20 mouse cellular contexts compared by ENCODE assay signal in genomic region chr7:28831411-28832125, GRCm38 (mm10). TPM values are rescaled to one million over a fixed set of nuclear protein-coding genes. Genes with fewer than 3 reads are reported as not detected.
DNase-seq lines count a peak whose midpoint lies in the region; ATAC-seq and TF ChIP-seq lines count a peak whose summit lies in the region.
"Had no signal": no experiment of that assay in that cellular context is flagged by ENCODE, and none has a peak within 500 bp of the region (broad histone marks: within the 10 kb centered on the region; RNA-seq: fewer than 3 reads in every experiment).

No protein-coding gene starts in this region.

- TF ChIP-seq CTCF in kidney, adult 2 months (conservative IDR thresholded peaks at IDR 0.05; ENCODE audit: insufficient read depth, insufficient read length, low read depth, low read length), result no peak

- no peak overlapping the region for H3K4me3 ChIP-seq in kidney, adult 2 months (ENCODE audit: insufficient read depth, low read depth, low read length)
- no peak overlapping the region for H3K4me3 ChIP-seq in liver, embryonic 13.5 days (replicated peaks)
- H3K4me3 ChIP-seq in stomach, embryonic 16.5 days (replicated peaks; ENCODE audit: low read length), result no peak overlapping the region
- H3K4me3 ChIP-seq: heart, embryonic 15.5 days; hindbrain, embryonic 12.5 days; midbrain, embryonic 15.5 days had no signal

- H3K9me3 ChIP-seq in liver, embryonic 13.5 days (replicated peaks), result no peaks in the 10 kb centered on the region
- no peaks in the 10 kb centered on the region for H3K9me3 ChIP-seq in stomach, embryonic 16.5 days (replicated peaks; ENCODE audit: control insufficient read depth, low read length)
- H3K9me3 ChIP-seq: heart, embryonic 15.5 days; hindbrain, embryonic 12.5 days; midbrain, embryonic 15.5 days had no signal

- no peak overlapping the region for H3K4me2 ChIP-seq in liver, embryonic 13.5 days
- no peak overlapping the region for H3K4me2 ChIP-seq in stomach, embryonic 16.5 days (ENCODE audit: low read depth, low read length)
- H3K4me2 ChIP-seq: heart, embryonic 15.5 days; hindbrain, embryonic 12.5 days; midbrain, embryonic 15.5 days had no signal

- no peaks in the 10 kb centered on the region for H3K27me3 ChIP-seq in kidney, adult 2 months (replicated peaks; ENCODE audit: control insufficient read depth, insufficient read depth, low read length)
- no peaks in the 10 kb centered on the region for H3K27me3 ChIP-seq in liver, embryonic 13.5 days
- no peaks in the 10 kb centered on the region for H3K27me3 ChIP-seq in stomach, embryonic 16.5 days (ENCODE audit: control insufficient read depth, insufficient read depth, low read length)
- H3K27me3 ChIP-seq: heart, embryonic 15.5 days; hindbrain, embryonic 12.5 days; midbrain, embryonic 15.5 days had no signal

- H3K36me3 ChIP-seq in kidney, adult 2 months (ENCODE audit: control insufficient read depth, insufficient read depth, low read length), result peaks cover 8% of the 10 kb centered on the region
- peaks cover 29% of the 10 kb centered on the region for H3K36me3 ChIP-seq in liver, embryonic 13.5 days
- H3K36me3 ChIP-seq in stomach, embryonic 16.5 days (ENCODE audit: control insufficient read depth, insufficient read depth, low read length), result peaks cover 18% of the 10 kb centered on the region; the same call in 1 of the 2 replicates

- ATAC-seq in liver, embryonic 13.5 days (ENCODE audit: low read depth), result peak; percentile 21
- no peak for ATAC-seq in stomach, embryonic 16.5 days (ENCODE audit: insufficient read depth, low FRiP score)
- ATAC-seq: midbrain, embryonic 15.5 days had no signal

- no peak overlapping the region for H3K27ac ChIP-seq in kidney, adult 2 months (ENCODE audit: insufficient read depth, low read depth, low read length)
- H3K27ac ChIP-seq in liver, embryonic 13.5 days, result no peak overlapping the region
- peak overlapping the region; percentile 80 for H3K27ac ChIP-seq in stomach, embryonic 16.5 days (ENCODE audit: low read length)
- H3K27ac ChIP-seq: hindbrain, embryonic 12.5 days; midbrain, embryonic 15.5 days had no signal

- no peak overlapping the region for H3K9ac ChIP-seq in liver, embryonic 13.5 days
- H3K9ac ChIP-seq in stomach, embryonic 16.5 days (ENCODE audit: low read length), result no peak overlapping the region
- H3K9ac ChIP-seq: heart, embryonic 15.5 days; hindbrain, embryonic 12.5 days; midbrain, embryonic 15.5 days had no signal

- TF ChIP-seq POLR2A in kidney, adult 2 months (IDR thresholded peaks at IDR 0.05; ENCODE audit: low read depth, low read length), result no peak

- H3K4me1 ChIP-seq in kidney, adult 2 months (ENCODE audit: control insufficient read depth, insufficient read depth, low read length), result peaks cover 8% of the 10 kb centered on the region
- peaks cover 31% of the 10 kb centered on the region for H3K4me1 ChIP-seq in liver, embryonic 13.5 days (replicated peaks)
- peaks cover 8% of the 10 kb centered on the region for H3K4me1 ChIP-seq in stomach, embryonic 16.5 days (ENCODE audit: control insufficient read depth, insufficient read depth, low read length)
- H3K4me1 ChIP-seq: hindbrain, embryonic 12.5 days; midbrain, embryonic 15.5 days had no signal

- DNase-seq in kidney, adult 2 months, result peak; percentile 17
- DNase-seq in kidney, postnatal 4 days, result no peak
- peak; percentile 65 for DNase-seq in ZHBTc4 (ENCODE audit: low read depth, low spot score)
- no peak for DNase-seq in liver, embryonic 13.5 days
- no peak for DNase-seq in retina, postnatal 1 day
- DNase-seq in kidney, postnatal 14 days, result no peak
- no peak for DNase-seq in frontal cortex, postnatal 25 days (ENCODE audit: low spot score in 2 of 2)
- DNase-seq: adrenal gland, postnatal 25 days; B cell, adult 2 months; cerebellum, postnatal 25 days; gastrocnemius, postnatal 14 days; kidney, adult 11 months; kidney, postnatal 25 days; lung, postnatal 36 days; thymus, postnatal 25 days had no signal

- 79% methylated on average over 17 of the region's 17 CpGs for WGBS in kidney, adult 2 months
- WGBS in liver, embryonic 13.5 days (ENCODE audit: insufficient replicate concordance), result 63% methylated on average over 17 of the region's 17 CpGs
- 77% methylated on average over 17 of the region's 17 CpGs for WGBS in stomach, embryonic 16.5 days

RNA-seq across cellular contexts. Expression of gene Lgals4, which starts 2.1 kb away (rescaled TPM):
- polyA plus RNA-seq in kidney, adult 2 months (2012; rRNA removed), result 22.8 and 25.0 TPM in 2 replicates
- polyA plus RNA-seq in liver, embryonic 13.5 days (2015; fragmentation: Nextera tagmentation; extraction: Ambion mirVana), result 1.6 and 3.1 TPM in 2 replicates
- 353 and 382 TPM in 2 replicates for polyA plus RNA-seq in stomach, embryonic 16.5 days (2015; fragmentation: Nextera tagmentation; extraction: Ambion mirVana)

RNA-seq across cellular contexts. Expression of gene Ech1, which starts 6.6 kb away (rescaled TPM):
- polyA plus RNA-seq in kidney, adult 2 months (2012; rRNA removed), result 865 and 950 TPM in 2 replicates
- polyA plus RNA-seq in liver, embryonic 13.5 days (2015; fragmentation: Nextera tagmentation; extraction: Ambion mirVana), result 74.5 and 77.7 TPM in 2 replicates
- polyA plus RNA-seq in stomach, embryonic 16.5 days (2015; fragmentation: Nextera tagmentation; extraction: Ambion mirVana), result 227 and 230 TPM in 2 replicates

RNA-seq across cellular contexts. Expression of gene Hnrnpl, which starts 23.2 kb away (rescaled TPM):
- 172 and 214 TPM in 2 replicates for polyA plus RNA-seq in kidney, adult 2 months (2012; rRNA removed)
- 130 and 154 TPM in 2 replicates for polyA plus RNA-seq in liver, embryonic 13.5 days (2015; fragmentation: Nextera tagmentation; extraction: Ambion mirVana)
- polyA plus RNA-seq in stomach, embryonic 16.5 days (2015; fragmentation: Nextera tagmentation; extraction: Ambion mirVana), result 170 and 200 TPM in 2 replicates

RNA-seq across cellular contexts. Expression of gene Lgals7, which starts 32.1 kb away (rescaled TPM):
- polyA plus RNA-seq in kidney, adult 2 months (2012; rRNA removed), result 1.1 and 1.6 TPM in 2 replicates
- 0.44 TPM in 1 of 2 replicates, not detected in the other for polyA plus RNA-seq in liver, embryonic 13.5 days (2015; fragmentation: Nextera tagmentation; extraction: Ambion mirVana)
- polyA plus RNA-seq in stomach, embryonic 16.5 days (2015; fragmentation: Nextera tagmentation; extraction: Ambion mirVana), result 5.8 and 9.9 TPM in 2 replicates
- polyA plus RNA-seq: liver, adult 2 months had no signal

RNA-seq across cellular contexts. Expression of gene Rinl, which starts 42.8 kb away (rescaled TPM):
- polyA plus RNA-seq in kidney, adult 2 months (2012; rRNA removed), result 2.9 and 5.9 TPM in 2 replicates
- polyA plus RNA-seq in liver, embryonic 13.5 days (2015; fragmentation: Nextera tagmentation; extraction: Ambion mirVana), result 10.8 and 12.0 TPM in 2 replicates
- polyA plus RNA-seq in stomach, embryonic 16.5 days (2015; fragmentation: Nextera tagmentation; extraction: Ambion mirVana), result 5.0 and 5.9 TPM in 2 replicates

Comparison
In these comparisons a context has a peak if more than half of its experiments do, and no peak if none do; other contexts are left out.
1. DNase-seq: peak in kidney, adult 2 months (single experiment) and ZHBTc4 (single experiment); none in kidney, postnatal 4 days (0 of 2), liver, embryonic 13.5 days (single experiment), retina, postnatal 1 day (single experiment), kidney, postnatal 14 days (single experiment) and frontal cortex, postnatal 25 days (0 of 2).
2. RNA of gene Lgals4, which starts 2.1 kb away (polyA plus RNA-seq): 353 to 382 TPM in stomach, embryonic 16.5 days; 22.8 to 25.0 TPM in kidney, adult 2 months and 1.6 to 3.1 TPM in liver, embryonic 13.5 days; every median in the first group is over 10 times any median in the second.